Mouse (Mus musculus): ENCODE data around the gene Oard1.

Oard1 gene

DNA sequence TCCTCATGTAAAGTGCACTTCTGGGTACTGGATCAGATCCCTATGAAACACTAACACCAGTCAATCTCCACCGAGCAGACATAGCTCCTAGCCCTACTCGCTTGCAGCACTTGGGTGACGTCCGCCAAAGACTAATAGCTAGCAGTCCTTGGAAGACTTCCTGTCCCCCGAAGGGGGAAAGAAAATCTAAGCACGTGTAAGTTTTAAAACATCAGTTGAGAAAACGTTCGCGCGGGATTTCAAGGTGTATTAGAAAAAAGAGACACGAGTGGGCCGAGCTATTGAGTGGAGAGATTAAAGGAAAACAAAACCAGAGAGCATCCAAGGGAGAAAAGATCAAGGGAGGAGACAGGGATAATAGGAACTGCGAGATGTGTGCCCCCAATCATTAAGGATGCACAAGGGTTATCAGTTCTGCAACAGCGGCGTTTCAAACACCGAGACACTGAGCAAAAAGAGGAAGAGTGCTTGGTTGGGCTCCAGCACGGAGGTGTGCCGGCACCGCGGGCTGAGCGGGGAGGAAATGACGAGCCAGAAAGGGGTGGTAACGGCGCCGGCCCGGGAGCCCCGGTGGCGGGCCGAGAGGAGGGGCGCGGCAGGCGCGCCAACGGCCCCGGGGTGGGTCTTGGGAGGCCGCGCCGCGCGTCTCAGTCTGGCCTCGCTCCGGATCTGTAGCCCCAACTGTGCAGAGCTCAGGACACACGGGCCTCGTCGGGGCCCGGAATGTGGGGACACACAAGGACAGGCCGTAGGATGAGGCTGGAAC is 1.1 kb upstream of the Oard1 start:
- DNase-seq = peak; percentile 75

DNA sequence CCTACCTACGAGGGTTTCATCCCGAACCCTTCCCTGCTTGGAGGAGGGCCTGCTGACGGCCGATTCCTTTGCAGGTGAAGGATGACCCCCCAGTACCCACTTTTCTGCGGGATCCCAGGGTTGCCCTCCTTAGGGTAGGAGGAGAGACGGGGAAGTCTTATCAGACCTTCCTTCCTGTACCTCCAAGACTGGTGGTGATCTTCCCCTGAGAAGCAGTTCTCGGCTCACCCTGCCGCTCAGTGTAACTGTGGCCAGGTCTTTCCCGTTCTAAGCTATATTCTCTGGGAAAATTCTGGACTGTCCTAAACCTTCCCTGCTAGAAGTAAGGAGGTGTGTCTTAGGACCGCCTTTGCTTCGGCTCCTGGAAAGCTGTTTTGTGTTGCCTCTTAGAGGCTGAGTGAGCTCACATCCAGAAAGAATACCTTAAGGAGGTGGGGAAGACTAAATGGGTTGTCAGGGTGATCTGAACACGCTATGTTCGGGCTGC is 528 bp downstream of the Oard1 start:
- DNase-seq = no peak

- peak; percentile 20 for DNase-seq
These were observed 1.4 kb downstream of the Oard1 start for GRCm38 (mm10) chr17:48411241-48411640.

GRCm38 (mm10) chr17:48416011-48416410 is 6.2 kb downstream of the Oard1 start:
- peak; percentile 57 for DNase-seq

- DNase-seq = peak; percentile 49
These were observed 6.8 kb downstream of the Oard1 start for GRCm38 (mm10) chr17:48416425-48417195.

DNA sequence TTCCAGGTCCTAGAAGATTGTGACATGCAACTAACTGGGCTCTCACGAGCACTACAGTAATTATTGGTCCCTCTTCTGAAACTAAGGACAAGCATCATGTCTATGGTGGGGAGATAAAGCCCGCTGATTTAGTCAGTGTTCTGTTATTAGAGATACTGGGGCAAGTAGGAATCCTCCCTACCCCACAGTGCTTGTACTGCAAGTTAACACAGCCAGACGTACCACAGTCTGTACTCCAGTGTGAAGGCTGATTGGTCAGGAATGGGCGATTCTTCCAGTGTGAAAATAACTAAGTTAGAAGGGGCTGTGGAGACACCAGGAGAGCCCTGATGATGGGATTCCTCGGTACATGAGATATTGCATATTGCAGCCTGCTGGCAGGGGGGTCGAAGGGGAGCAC is 7.7 kb downstream of the Oard1 start:
- DNase-seq = no peak

DNA sequence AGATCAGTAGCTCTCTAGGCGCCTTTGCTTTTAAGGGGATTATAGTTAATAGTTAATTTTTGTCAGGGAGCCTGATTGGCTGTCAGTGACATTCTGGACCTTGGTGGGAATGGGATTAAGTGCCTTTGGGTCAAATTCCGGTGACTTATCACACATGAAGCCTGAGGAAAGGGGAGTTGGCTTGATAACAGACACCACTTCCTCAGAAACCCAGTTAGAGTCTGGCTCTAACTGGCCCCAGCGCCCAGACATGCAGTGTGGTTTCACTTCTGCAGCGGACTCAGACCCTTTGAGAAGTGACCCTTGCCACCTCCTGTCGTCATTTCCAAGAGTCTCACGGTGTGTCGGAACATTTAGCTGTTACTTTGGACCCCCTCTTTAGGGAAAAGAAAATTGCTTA is 8.4 kb downstream of the Oard1 start:
- no peak for DNase-seq

DNA sequence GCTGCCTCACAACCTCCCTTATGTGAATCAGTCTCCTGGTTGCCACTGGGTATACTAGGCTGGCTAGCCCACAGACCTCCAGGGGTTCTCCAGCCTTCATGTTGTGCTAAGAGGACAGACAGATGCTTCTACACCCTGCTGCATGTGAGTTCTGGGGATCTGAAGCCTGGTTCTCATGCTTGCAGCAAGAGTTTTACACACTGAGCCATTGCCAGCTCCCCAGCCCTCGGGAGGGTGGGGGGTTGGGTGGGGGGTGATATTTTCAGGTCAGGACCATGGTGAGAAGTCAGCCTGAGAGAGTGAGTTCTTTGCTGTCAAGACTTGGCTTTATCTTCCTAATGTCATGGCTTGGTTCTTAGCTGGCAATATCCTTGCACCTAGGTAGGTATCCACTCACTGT is 9.0 kb downstream of the Oard1 start:
- DNase-seq = no peak

GRCm38 (mm10) chr17:48419571-48419970 is 9.8 kb downstream of the Oard1 start:
- DNase-seq = no peak

DNA sequence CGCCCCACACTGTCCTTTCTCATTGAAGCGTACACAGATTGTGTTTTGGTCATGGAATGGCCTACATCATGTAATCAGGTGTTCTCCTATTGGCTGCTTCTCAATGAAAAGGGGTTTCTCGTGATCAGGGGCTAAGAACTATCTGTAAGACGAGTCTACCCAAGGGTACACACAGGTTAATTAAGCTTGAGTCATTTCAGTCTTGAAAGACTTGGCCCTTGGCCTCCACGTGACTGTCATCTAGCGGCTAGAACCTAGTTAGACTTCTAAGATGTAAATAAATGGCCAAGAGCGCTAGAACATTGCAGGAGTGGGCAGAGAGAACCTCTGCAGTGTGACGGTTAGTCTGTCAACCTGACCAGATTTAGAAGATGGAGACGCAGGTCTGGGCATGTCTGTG is 14.4 kb downstream of the Oard1 start:
- DNase-seq = no peak

GRCm38 (mm10) chr17:48425823-48426612 is 16.2 kb downstream of the Oard1 start:
- no peak for DNase-seq

DNA sequence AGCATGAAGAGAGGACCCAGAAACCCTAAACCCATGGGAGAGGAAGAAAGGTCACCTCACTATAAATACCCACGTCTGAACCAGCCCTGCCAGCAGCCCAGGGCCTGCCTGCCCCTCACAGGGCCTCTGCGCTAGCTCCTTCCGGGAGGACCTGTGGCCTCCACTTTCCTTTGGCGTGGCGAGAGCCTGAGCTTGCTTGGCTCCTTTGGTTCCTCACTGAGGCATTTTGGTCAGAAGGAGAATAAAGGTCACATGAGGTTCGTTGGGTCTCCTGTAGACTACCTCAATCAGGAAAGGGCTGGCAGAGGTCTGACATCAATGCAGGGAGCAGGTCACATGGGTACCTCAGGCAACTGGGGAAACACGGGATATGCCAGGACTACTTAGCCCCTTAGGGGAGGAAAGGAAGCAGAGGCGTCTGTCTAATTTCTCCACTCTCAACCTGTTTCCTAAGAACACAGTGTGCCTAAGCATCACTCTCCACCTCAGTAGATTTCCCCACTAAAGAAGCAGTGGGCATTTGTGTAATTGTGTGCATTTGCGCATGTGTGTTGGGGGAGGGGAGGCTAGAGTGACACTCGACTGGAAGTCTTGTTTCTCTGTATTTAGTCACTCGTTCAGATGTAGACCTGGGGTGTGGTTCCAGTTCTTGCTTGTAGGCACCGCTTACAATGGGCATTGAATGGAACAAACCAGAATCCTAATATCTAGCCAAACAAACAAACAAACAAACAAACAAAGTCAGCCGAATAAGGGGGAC is 17.4 kb downstream of the Oard1 start:
- DNase-seq = no peak

- DNase-seq = no peak
These were observed 18.2 kb downstream of the Oard1 start for GRCm38 (mm10) chr17:48427852-48428530.

DNA sequence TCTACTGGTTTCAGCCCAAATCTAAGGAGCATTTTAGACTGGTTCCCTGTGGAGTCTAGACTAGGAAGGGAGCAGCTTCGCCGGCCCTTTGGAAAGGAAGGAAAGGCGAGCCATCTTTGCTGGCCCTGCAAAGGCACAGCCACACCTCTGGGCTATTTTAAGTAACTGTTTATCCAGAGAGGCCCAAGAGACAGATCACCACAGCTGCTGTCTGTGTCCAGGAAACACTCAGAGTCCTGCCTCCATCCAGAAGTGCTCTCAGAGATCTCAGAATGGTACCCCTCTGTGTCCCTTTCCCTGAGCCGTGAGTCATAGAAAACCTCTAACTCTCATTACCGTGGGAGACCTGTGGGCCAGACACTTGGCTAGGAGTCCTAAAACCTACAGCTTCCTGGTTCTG is 20.6 kb downstream of the Oard1 start:
- no peak for DNase-seq

DNA sequence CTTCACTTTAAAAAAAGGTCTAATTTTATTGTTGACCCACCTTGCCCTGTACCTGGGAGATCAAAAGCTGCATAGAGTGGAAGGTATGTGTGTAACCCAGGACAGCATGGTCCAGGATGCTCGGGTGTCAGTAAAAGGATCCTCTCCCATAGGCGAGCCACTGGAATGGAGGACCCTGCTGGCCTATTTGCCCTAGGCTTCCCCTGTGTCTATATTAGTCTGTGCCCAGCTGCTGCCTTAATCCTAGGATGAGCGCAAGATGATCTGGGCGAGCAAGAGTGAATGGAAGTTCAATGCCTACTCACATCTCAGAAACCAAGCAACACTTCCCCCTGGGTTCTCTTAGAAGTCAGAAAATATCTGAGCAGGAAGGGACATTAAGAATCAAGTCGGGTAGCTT is 21.2 kb downstream of the Oard1 start:
- no peak for DNase-seq

DNA sequence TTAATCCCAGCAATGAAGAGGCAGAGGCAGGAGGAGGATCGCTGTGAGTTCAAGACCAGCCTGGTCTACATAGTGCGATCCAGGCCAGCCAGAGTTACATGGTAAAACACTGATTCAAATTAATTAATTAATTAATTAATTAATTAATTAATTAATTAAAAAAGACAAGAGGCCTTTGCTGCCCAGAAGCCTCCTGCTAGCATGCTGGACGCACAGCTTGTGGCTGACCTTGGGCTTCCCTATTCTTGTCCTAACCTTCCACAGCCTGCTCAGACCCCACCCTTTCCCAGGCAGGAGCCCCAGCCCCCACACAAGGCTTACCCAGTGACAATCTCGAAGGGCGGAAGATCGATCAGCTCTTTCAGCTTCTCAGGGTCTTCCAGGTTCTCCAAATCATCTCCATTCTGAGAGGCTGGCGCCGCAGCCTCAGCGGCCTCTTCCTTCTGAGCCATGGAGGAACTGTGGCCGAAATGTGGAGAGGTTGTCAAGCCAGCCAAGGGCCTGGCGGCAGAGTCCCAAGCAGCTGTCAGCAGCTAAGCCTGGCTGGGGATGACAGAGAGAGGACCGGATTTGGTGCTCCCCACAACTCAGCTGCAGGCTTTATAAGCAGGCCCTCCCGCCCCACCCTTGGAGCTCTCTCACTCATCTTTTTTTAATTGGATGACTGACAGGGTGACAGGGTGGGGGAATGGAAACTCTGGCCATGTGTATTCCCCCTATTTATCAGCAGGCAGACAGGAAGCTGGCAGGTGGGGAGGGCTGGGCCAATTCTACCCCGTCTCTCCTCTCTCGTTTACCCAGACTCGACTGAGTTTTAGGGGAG is 22.6 kb downstream of the Oard1 start, which contains the start of gene Apobec2:
Gene Apobec2 (minus strand): TSS at position 773 of the 823 bp plus-strand sequence.
- DNase-seq = no peak

- DNase-seq = no peak
These were observed 23.3 kb downstream of the Oard1 start for GRCm38 (mm10) chr17:48433006-48433655.

DNA sequence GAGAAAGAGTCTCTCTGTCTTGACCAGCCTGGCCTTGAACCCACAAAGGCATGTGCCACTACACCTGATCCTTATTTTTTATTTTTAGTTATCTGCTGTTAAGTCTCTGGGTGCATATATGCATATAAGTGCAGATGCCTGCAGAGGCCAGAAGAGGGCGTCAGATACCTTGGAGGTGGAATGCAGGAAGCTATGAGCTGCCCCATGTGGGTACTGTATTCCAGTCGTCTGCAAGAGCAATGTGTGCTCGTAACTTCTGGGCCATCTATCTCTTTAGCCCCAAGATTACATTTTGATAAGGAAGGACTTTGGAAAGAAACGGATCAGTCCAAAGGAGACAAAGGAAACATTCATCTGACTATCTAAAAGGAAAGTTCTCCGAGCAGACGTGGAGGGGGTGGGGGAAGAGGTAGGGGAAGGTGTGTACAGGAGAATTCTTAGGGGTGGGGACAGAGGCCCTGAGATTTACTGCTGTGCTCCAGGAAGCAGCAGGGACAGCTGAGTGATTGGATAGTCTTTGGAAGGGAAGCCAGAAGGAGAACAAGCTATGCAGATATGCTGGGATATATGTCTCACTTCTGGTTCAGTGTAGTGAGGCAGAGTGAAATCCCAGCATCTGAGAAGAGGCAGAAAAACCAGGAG is 24.0 kb downstream of the Oard1 start:
- no peak for DNase-seq

GRCm38 (mm10) chr17:48434479-48434878 is 24.7 kb downstream of the Oard1 start:
- no peak for DNase-seq

- DNase-seq = no peak
These were observed 26.7 kb downstream of the Oard1 start for GRCm38 (mm10) chr17:48436487-48436886.

Data from cerebellum, adult 8-10 months (tissue).